ENCODE assay signal across 8 mouse cellular contexts in genomic region chr8:116814118-116814851, GRCm38 (mm10).
DNase-seq lines count a peak whose midpoint lies in the region; ATAC-seq and TF ChIP-seq lines count a peak whose summit lies in the region.

No protein-coding gene starts in this region.

- in situ Hi-C loops in ES-E14 (cut with MboI; ENCODE audit: low sequenced_read_pairs in 2 of 2, unreplicated experiment in 2 of 2), result no loop called here

- no peak overlapping the region for H3K4me3 ChIP-seq in hindbrain, embryonic 14.5 days (replicated peaks; ENCODE audit: low read length)
- no peak overlapping the region for H3K4me3 ChIP-seq in hindbrain, embryonic 13.5 days
- H3K4me3 ChIP-seq in ES-E14 (ENCODE audit: insufficient read depth in 1 of 2, low read depth in 1 of 2, low read length in 2 of 2, poor library complexity in 1 of 2, severe bottlenecking in 1 of 2), result peak overlapping the region in 1 of 2 experiments; percentile 3; a peak in 1 of 4 replicates
- H3K4me3 ChIP-seq in heart, embryonic 11.5 days (ENCODE audit: low read depth, low read length), result no peak overlapping the region
- H3K4me3 ChIP-seq in stomach, embryonic 15.5 days (replicated peaks), result no peak overlapping the region

- H3K27ac ChIP-seq in hindbrain, embryonic 14.5 days, result no peak overlapping the region
- H3K27ac ChIP-seq in hindbrain, embryonic 13.5 days, result no peak overlapping the region
- H3K27ac ChIP-seq in ES-E14 (ENCODE audit: insufficient read depth, low read depth, low read length, poor library complexity, severe bottlenecking), result peak overlapping the region; percentile 18; the same call in 1 of the 2 replicates
- H3K27ac ChIP-seq in heart, embryonic 11.5 days (ENCODE audit: low read depth, low read length), result no peak overlapping the region
- H3K27ac ChIP-seq in stomach, embryonic 15.5 days, result no peak overlapping the region

- DNase-seq in hindbrain, embryonic 14.5 days (ENCODE audit: low spot score), result peak; percentile 46
- DNase-seq in ES-E14 (ENCODE audit: low read depth, low spot score), result no peak
- peak; percentile 63 to 77 for DNase-seq in cerebellum, postnatal 14 days
- DNase-seq in kidney, postnatal 25 days, result peak; percentile 86 to 88

- WGBS in hindbrain, embryonic 14.5 days, result 60% methylated on average over 10 of the region's 10 CpGs
- WGBS in hindbrain, embryonic 13.5 days, result 61% methylated on average over 10 of the region's 10 CpGs
- WGBS in heart, embryonic 11.5 days (ENCODE audit: insufficient replicate concordance), result 48% methylated on average over 10 of the region's 10 CpGs
- WGBS in stomach, embryonic 15.5 days, result 39% methylated on average over 10 of the region's 10 CpGs

- no peaks in the 10 kb centered on the region for H3K27me3 ChIP-seq in hindbrain, embryonic 14.5 days (ENCODE audit: control insufficient read depth, insufficient read depth, low read length)
- no peaks in the 10 kb centered on the region for H3K27me3 ChIP-seq in hindbrain, embryonic 13.5 days
- H3K27me3 ChIP-seq in heart, embryonic 11.5 days (ENCODE audit: control insufficient read depth, insufficient read depth, low read length), result no peaks in the 10 kb centered on the region
- no peaks in the 10 kb centered on the region for H3K27me3 ChIP-seq in stomach, embryonic 15.5 days (replicated peaks)

- no peak for ATAC-seq in hindbrain, embryonic 14.5 days (ENCODE audit: low FRiP score)
- no peak for ATAC-seq in hindbrain, embryonic 13.5 days (ENCODE audit: low FRiP score)
- ATAC-seq in heart, embryonic 11.5 days (replicated peaks; ENCODE audit: insufficient number of reproducible peaks, low FRiP score, low TSS enrichment), result peak; percentile 26; the same call in 1 of the 2 replicates
- ATAC-seq in stomach, embryonic 15.5 days (ENCODE audit: insufficient read depth, low FRiP score, low read depth), result peak; percentile 63; the same call in 1 of the 2 replicates
- no peak for ATAC-seq in inflammation-experienced regulatory T-cells, adult 6 months

- no peak overlapping the region for H3K9ac ChIP-seq in hindbrain, embryonic 14.5 days
- H3K9ac ChIP-seq in hindbrain, embryonic 13.5 days, result no peak overlapping the region
- H3K9ac ChIP-seq in ES-E14 (ENCODE audit: insufficient read depth, low read depth, low read length, poor library complexity, severe bottlenecking), result no peak overlapping the region
- no peak overlapping the region for H3K9ac ChIP-seq in heart, embryonic 11.5 days (ENCODE audit: low read depth, low read length)
- no peak overlapping the region for H3K9ac ChIP-seq in stomach, embryonic 15.5 days

- no peaks in the 10 kb centered on the region for H3K36me3 ChIP-seq in hindbrain, embryonic 14.5 days (replicated peaks; ENCODE audit: control insufficient read depth, insufficient read depth)
- H3K36me3 ChIP-seq in hindbrain, embryonic 13.5 days, result no peaks in the 10 kb centered on the region
- no peaks in the 10 kb centered on the region for H3K36me3 ChIP-seq in ES-E14 (ENCODE audit: control insufficient read depth, insufficient read depth, low read length, poor library complexity, severe bottlenecking)
- no peaks in the 10 kb centered on the region for H3K36me3 ChIP-seq in heart, embryonic 11.5 days (ENCODE audit: control insufficient read depth, insufficient read depth, low read length)
- H3K36me3 ChIP-seq in stomach, embryonic 15.5 days, result no peaks in the 10 kb centered on the region

- no peaks in the 10 kb centered on the region for H3K4me1 ChIP-seq in hindbrain, embryonic 14.5 days (replicated peaks; ENCODE audit: control insufficient read depth, insufficient read depth, low read length)
- no peaks in the 10 kb centered on the region for H3K4me1 ChIP-seq in hindbrain, embryonic 13.5 days (replicated peaks)
- H3K4me1 ChIP-seq in ES-E14 (ENCODE audit: control insufficient read depth in 2 of 2, insufficient read depth in 2 of 2, low read length in 2 of 2, poor library complexity in 1 of 2), result peaks cover 0 to 7% of the 10 kb centered on the region in 2 experiments; a peak in 1 of 4 replicates
- peaks cover 2% of the 10 kb centered on the region; the same call in 1 of the 2 replicates for H3K4me1 ChIP-seq in heart, embryonic 11.5 days (ENCODE audit: control insufficient read depth, insufficient read depth, low read length)
- H3K4me1 ChIP-seq in stomach, embryonic 15.5 days, result no peaks in the 10 kb centered on the region

- no peak overlapping the region for H3K4me2 ChIP-seq in hindbrain, embryonic 14.5 days (replicated peaks)
- no peak overlapping the region for H3K4me2 ChIP-seq in hindbrain, embryonic 13.5 days
- no peak overlapping the region for H3K4me2 ChIP-seq in heart, embryonic 11.5 days
- no peak overlapping the region for H3K4me2 ChIP-seq in stomach, embryonic 15.5 days

- no peaks in the 10 kb centered on the region for H3K9me3 ChIP-seq in hindbrain, embryonic 14.5 days (ENCODE audit: control insufficient read depth, low read length)
- H3K9me3 ChIP-seq in hindbrain, embryonic 13.5 days, result 0 out of 2 replicates have a peak, but pooled peaks cover 3% of the 10 kb centered on the region
- no peaks in the 10 kb centered on the region for H3K9me3 ChIP-seq in ES-E14 (ENCODE audit: control insufficient read depth, insufficient read depth, low read depth, low read length)
- no peaks in the 10 kb centered on the region for H3K9me3 ChIP-seq in heart, embryonic 11.5 days (replicated peaks; ENCODE audit: control insufficient read depth, low read length)
- H3K9me3 ChIP-seq in stomach, embryonic 15.5 days, result no peaks in the 10 kb centered on the region

TF ChIP-seq in ES-E14, 5 proteins besides CTCF, POLR2A, EP300 and RAD21:
- TF ChIP-seq MAFK (IDR thresholded peaks at IDR 0.05; ENCODE audit: insufficient read depth, low read depth, low read length) (no peak), CHD2 (IDR thresholded peaks at IDR 0.05; ENCODE audit: low read depth, low read length) (no peak), HCFC1 (IDR thresholded peaks at IDR 0.05; ENCODE audit: borderline replicate concordance, insufficient read depth, low read length) (no peak), ZNF384 (IDR thresholded peaks at IDR 0.05; ENCODE audit: low read depth, low read length) (no peak), ZC3H11A (IDR thresholded peaks at IDR 0.05; ENCODE audit: borderline replicate concordance, low read depth, low read length) (no peak)

Comparison
In these comparisons a context has a peak if more than half of its experiments do, and no peak if none do; other contexts are left out.
1. ATAC-seq: peak in heart, embryonic 11.5 days (single experiment) and stomach, embryonic 15.5 days (single experiment); none in hindbrain, embryonic 14.5 days (single experiment), hindbrain, embryonic 13.5 days (single experiment) and inflammation-experienced regulatory T-cells, adult 6 months (single experiment).